Mouse (Mus musculus) gastrocnemius, adult 2 months (tissue): Measurements from ENCODE around the gene Cilp. TPM values are rescaled to one million over a fixed set of nuclear protein-coding genes. Genes with fewer than 3 reads are reported as not detected.
"Not testable (repeated sequence)": the region's sequence is repeated elsewhere in the genome, so short reads cannot be mapped to it uniquely, and the experiment has no call there.

Experiments used
- DNase-seq: peaks from one replicate; pipeline ENCODE4 v3.0.0; 2022
- H3K27ac ChIP-seq: fragments of 200-600 bp; 2 replicates; pipeline ENCODE4 v1.8.1; 2022; ENCODE audit warnings: mild to moderate bottlenecking
- H3K4me3 ChIP-seq: fragments of 200-600 bp; 2 replicates; pipeline ENCODE4 v1.8.1; 2022; ENCODE audit warnings: mild to moderate bottlenecking, moderate library complexity
- CTCF ChIP-seq: fragments of 200-600 bp; IDR thresholded peaks from 2 replicates; pipeline ENCODE4 v1.8.1; 2022; ENCODE audit warnings: antibody characterized with exemption, mild to moderate bottlenecking, moderate library complexity
- intact Hi-C: fragments of 180-260 bp; cut with DNase I; formaldehyde crosslinking; loops from one replicate; pipeline ENCODE4 v1.15.1; 2025
- total RNA-seq, 2 experiments: library from RNA; stranded (reverse); gene quantifications; 2 replicates each; pipeline ENCODE4 v1.2.3; 2021

The Cilp gene
- total RNA-seq, 2 experiments from 2014 or later = 13.0 to 35.4 TPM

DNA sequence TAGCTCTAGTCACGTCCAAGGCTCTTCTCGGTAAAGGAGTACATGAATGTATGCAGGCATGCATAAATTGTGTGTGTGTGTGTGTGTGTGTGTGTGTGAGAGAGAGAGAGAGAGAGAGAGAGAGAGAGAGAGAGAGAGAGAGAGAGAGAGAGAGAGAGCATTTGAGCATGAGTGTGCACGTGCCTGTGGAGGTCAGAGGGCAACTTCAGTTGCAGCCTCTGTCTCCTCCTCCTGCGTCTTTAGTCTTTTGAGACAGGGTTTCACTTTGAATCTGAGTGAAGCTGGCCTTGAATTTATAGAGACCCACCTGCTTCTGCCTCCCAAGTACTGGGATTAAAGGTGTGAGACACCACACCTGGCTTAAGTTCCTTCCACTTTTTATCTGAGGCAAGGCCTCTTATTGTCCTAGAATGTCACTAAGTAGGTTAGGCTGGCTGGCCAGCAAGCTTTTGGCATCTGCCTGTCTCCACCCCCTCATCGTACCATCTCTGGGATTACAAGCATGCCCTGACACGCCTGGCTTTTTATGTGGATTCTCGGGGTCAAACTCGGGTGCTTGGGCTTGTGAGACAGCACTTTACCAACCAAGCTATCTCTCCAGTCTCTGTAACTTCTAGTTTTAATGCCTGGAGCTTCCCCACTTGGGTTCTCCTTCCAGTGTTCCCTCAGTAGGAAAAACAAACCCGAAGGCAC is 7.6 kb upstream of the Cilp start:
- Histone ChIP-seq H3K4me3 (no peak overlapping the region), H3K27ac (no peak overlapping the region)
- no peak for DNase-seq
- TF ChIP-seq CTCF = no peak
- intact Hi-C loops = no loop called here

DNA sequence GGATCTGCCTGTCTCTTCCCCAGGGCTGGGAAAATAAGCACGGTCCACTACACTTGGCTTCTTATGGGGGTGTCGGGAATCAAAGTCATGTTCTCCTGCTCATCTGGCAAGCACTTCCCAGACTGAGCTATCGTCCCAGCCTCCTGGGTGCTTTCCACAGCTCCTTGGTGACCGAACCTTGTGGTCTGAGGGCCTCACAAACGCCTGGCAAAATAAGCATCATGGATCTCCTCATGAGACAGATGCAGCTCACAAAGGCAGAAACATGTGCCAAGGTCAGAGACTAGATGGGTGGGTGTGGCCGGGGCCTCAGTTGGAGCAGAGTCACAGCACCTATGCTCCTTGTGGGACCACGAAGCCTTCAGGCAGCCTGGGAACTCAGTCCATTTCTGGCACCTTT is 5.6 kb upstream of the Cilp start:
- intact Hi-C loops = no loop called here
- DNase-seq = no peak
- no peak for TF ChIP-seq CTCF
- Histone ChIP-seq H3K4me3 (no peak overlapping the region), H3K27ac (peak overlapping the region; percentile 62)

DNA sequence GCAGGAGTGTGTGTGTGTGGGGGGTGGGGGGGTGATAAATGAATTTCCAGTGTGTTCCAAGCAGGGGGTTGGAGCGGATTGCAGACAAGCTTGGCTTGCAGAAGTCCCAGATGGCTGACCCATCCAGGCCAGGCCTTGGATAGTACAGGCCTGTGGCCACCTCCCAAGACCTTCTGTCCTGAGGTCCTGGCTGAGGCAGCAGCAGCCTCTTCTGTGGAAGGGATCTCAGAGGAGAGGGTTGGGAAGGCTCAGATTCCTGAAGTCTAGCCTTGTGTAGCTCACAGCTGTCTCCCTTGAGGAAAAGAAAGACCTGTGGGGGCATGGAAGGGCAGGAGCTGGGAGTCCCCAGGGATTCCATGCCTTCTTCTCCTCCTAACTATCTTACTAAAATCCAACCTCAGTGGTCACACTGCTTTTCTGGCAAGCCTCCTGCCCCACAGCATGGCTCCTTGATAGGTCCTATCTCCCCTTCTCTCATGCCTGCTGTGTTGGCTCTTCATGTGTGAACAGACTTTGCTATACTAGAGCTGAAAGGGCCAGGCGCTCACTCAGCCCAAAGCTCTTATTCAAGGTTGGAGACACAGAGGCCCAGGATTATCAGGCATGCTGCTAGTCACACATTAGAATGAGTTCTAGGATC is 3.3 kb upstream of the Cilp start:
- intact Hi-C loops = no loop called here
- TF ChIP-seq CTCF = no peak

DNA sequence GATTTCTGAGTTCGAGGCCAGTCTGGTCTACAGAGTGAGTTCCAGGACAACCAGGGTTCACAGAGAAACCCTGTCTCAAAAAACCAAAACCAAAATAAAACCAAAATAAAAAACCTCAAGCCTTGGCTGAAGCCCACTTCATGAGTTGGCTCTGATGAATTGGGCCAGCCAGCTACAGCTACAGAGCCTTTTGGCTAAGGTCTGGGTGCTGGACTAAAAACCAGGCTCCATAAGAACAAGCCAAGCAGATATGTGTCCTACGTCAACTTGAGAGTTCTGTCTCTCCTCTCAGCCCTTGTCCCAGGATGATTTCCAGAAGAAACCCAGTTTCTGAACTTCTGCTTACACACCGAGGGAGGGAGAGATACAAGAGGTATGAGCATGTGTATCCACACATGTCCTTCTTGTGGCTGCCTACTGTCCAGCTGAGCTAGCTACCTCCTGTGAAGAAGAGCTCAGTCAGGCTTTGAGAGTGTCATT is 2.3 kb upstream of the Cilp start:
- no peak for TF ChIP-seq CTCF

More for the DNA sequence above, 3.3 kb upstream of the Cilp start:
- peak; percentile 83 for DNase-seq
- H3K4me3 ChIP-seq = no peak overlapping the region
- H3K27ac ChIP-seq = peak overlapping the region; percentile 58

DNA sequence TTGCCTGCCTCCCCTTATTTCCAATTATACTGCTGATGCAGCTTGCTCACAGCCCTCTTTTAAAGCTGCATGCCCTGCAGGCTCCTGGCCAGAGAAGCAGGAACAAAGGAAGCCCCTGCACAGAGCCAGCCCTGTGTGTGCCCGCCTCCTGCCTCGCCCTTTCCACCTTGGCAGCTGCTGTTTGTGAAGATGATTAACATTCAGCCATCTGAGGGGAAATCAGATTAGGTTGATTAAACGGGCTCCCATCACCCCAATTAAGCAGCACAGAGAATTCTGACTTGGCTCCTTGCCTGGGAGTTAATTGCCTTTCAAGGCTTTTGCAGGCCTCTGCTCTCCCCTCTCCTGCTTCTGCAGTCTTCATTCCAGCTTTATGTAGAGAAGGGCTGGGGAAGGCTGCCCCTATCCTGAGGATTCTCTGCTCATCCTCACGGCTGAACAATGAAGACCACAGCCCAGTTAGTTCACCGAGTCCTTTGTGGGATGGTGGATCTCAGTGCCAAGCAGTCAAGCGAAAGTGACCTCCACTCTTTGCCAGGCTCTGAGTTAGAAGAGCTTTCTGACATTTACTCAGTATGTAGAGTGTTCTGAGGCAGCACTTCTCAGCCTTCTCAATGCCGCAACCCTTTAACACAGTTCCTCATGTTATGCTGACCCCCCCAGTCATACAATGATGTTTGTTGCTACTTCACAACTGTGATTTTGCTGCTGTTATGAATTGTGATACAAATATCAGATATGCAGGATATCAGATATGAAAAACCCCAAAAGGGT is 2.9 kb downstream of the Cilp start:
- no peak for DNase-seq
- Histone ChIP-seq H3K27ac (peak overlapping the region; percentile 51), H3K4me3 (peak overlapping the region; percentile 55)
- intact Hi-C loops = no loop called here
- no peak for TF ChIP-seq CTCF

More for the DNA sequence above, 2.3 kb upstream of the Cilp start:
- peak overlapping the region; percentile 58 for H3K27ac ChIP-seq
- no peak overlapping the region for H3K4me3 ChIP-seq
- intact Hi-C loops = no loop called here
- DNase-seq = no peak

DNA sequence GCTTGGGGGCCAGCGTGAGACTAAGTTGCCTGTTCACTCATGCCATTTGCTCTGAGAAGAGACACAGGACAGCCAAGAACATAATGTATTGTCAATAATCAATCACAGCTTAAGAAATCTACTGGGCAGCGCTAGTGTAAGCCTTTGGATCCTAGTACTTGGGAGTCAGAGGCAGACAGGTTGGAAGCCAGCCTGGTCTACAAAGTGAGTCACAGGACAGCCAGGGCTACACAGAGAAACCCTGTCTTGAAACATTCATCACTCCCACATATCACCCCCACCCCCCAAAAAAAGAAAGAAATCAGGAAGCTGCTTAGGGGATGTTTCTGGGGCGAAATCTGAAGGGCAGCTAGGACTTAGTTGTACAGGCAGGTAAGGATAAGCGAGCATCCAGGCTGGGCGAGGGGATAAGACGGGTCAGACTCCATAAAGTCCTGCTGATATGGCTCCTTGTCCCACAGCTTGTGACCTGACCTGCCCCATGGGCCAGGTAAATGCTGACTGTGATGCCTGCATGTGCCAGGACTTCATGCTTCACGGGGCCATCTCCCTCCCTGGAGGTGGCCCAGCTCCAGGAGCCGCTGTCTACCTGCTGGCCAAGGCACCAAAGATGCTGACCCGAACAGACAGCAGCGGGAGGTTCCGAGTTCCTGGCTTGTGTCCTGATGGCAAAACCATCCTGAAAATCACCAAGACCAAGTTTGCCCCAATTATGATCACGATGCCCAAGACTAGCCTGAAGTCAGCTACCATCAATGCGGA is 8.2 kb downstream of the Cilp start:
- Histone ChIP-seq H3K27ac (no peak overlapping the region), H3K4me3 (no peak overlapping the region)
- DNase-seq = no peak
- intact Hi-C loops = no loop called here
- TF ChIP-seq CTCF = no peak

DNA sequence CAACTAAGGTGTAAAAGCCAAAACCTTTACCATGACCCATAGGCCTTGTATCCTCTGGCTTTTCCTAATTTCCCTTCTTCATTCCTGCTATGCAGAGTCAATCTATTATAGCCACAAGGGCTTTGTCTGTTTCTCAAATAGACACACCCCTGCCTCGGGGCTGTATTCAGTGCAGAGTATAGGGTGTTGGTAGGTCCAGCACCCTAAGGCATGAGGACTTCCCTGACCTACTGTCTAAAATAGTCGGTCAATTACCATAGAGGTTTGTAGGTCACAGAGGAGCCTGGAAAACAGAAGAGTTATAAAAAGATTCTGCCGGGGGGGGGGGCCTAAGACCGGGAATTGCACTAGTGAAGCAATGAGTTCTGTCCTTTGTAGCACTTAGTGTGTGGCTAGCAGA is 8.9 kb downstream of the Cilp start:
- no peak overlapping the region for H3K4me3 ChIP-seq
- DNase-seq = no peak
- intact Hi-C loops = no loop called here
- no peak for TF ChIP-seq CTCF
- no peak overlapping the region for H3K27ac ChIP-seq

DNA sequence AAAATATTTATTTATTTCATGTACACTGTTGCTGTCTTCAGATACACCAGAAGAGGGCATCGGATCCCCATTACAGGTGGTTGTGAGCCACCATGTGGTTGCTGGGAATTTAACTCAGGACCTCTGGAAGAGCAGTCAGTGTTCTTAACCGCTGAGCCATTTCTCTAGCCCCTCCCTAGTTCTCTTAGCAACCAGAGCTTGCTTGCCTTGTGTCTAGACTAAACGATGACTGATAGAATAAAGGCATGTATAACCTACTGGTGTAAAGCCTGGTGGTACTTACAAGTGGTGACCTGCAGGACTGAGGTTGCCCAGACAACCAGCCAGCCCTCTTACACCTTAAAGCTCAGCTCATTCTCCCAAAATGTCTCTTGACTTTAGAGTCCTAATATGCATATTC is 9.9 kb downstream of the Cilp start:
- intact Hi-C loops, H3K4me3 ChIP-seq, DNase-seq, H3K27ac ChIP-seq: not testable (repeated sequence)

DNA sequence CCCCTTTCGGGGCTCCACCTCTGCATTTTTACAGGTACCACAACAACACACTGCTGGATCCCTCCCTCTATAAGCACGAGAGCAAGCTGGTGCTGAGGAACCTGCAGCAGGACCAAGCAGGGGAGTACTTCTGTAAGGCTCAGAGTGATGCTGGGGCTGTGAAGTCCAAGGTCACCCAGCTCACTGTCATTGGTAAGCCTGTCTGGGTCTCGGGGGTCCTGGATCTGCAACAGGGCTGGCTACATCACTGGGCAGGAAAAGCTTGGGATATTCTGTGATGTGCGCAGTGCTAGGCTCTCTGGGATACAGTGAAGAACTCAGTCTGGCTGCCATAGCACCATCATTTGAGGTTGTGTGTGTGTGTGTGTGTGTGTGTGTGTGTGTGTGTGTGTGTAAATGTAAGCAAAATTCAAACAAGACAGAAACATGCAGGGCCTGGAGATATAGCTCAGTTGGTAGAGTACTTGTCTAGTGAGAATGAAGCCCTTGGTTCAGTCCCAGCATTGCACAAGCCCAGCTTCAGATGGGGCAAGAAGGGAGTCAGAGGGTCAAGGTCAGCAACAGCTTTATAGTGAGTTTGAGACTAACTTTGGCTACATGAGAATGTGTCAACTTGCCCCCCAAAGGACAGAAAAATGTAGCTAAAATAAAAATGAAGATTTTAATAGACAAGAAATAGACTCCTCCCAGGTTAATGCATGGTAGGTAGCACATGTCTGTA is 11.0 kb downstream of the Cilp start:
- no peak for DNase-seq
- no peak overlapping the region for H3K27ac ChIP-seq
- intact Hi-C loops = no loop called here
- no peak overlapping the region for H3K4me3 ChIP-seq
- TF ChIP-seq CTCF = no peak

DNA sequence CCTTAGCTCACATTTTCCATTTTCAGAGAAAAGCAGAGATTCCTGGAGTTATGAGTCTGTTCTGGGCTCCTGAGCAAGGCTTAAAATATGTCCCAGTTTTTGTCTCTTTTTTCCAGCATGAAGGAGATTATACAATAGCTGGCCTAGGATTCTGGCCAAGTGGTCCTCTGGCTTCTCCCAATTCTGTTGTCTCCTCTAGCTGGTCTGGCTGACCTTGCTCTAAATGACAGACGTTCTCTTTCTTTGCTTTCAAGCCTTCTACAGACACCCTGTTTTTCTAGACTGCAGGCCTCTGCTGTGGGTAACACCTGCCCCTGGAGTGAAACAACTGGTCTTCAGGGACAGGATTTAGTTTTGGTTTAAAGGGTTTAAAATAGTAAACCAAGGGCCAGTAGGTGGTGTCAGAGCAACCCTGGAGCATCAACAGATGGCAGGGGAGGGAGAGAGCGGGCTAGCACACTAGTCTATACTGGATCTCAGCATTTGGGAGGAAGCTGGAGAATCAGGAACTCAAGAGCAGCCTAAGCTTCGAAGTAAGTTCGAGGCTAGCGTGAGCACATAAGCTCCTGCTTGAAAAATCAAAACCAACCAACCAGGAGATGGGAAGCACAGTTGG is 16.7 kb downstream of the Cilp start:
- H3K4me3 ChIP-seq = no peak overlapping the region
- no peak for TF ChIP-seq CTCF
- peak overlapping the region; percentile 62 for H3K27ac ChIP-seq
- intact Hi-C loops = loop anchor here (5.0 to 10.0 kb wide), 2 partner anchors 87 to 149 kb away; partner anchors contain the start of gene Parp16
- peak; percentile 52 for DNase-seq

DNA sequence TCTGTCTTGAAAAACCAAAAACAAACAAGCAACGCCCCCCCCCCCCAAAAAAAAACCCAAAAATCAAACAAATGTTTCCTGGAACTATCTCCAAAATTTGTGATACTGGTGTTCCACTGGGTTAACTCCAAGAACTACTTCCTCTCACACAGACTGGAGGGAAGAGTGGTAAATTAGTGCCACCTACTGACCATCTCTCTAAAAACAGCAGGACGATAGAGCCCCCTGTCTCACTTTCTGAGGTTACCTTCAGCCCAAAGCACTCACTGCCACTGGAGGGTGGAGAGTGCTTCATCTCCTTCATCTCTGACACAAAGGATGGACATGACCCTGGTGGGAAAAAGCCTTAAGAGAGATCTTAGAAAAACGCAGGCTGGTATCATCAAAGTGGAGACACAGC is 18.3 kb downstream of the Cilp start:
- DNase-seq = no peak
- intact Hi-C loops = loop anchor here (1.0 to 10.0 kb wide), 3 partner anchors 57 to 151 kb away; partner anchors contain the start of gene Parp16
- H3K4me3 ChIP-seq = no peak overlapping the region
- H3K27ac ChIP-seq = no peak overlapping the region
- TF ChIP-seq CTCF = peak; percentile 64

DNA sequence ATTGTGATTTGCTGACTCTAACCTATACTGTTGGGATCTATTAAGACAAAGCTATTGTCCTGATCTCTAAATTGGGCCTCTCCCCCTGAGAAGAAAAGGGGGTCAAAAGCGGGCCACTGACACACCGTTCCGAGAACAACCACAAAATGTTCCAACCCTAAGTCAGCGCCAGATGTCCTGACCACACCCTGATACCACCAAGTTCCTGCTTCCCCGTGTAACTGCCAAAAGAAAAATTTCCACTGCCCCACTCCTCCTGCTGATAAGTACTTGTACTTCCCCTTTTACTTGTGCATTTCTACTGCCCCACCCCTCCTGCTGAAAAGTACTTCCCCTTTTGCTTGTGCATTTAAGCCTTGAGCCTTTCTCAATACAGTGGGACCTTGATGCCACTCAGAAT is 23.3 kb downstream of the Cilp start:
- intact Hi-C loops = loop anchor here (10.0 kb wide), 1 partner anchor 93 kb away; the partner anchor contains the start of gene Parp16
- not testable (repeated sequence) for H3K4me3 ChIP-seq, DNase-seq, H3K27ac ChIP-seq
